Mouse (Mus musculus) A20 (cell line): ENCODE data around the gene Gm28053.
"Not testable (repeated sequence)": the region's sequence is repeated elsewhere in the genome, so short reads cannot be mapped to it uniquely, and the experiment has no call there.

Source experiments
- DNase-seq: peaks from one replicate; pipeline ENCODE4 v3.0.0-alpha.2; 2011; ENCODE audit warnings: low read depth, low spot score

Gene Gm28053

DNA sequence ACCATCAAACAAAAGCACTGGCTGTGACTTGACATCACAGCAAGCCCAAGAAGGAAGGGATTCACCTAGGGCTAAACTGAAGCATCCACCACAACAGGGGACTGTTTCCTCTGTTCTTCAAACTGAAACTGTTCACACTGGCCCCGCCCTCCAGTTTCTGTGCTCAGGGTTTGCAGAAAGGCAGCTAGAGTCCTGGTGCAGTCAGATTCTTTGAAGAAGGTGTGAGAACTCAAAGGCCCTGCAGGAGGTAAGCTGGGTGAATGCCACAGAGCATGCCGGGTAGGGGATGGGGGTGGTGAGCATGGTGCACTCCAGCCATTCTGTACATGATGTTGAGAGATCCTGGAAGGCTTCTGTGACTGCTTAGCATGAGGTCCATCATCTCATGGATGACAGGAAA is at the start of gene Gm28053, which contains the start of gene Gimap7:
TSS of gene Gm28053 (plus strand) at position 153 of the 400 bp plus-strand sequence.
TSS of gene Gimap7 (plus strand) at position 167 of the 400 bp plus-strand sequence.
- peak; percentile 72 for DNase-seq

DNA sequence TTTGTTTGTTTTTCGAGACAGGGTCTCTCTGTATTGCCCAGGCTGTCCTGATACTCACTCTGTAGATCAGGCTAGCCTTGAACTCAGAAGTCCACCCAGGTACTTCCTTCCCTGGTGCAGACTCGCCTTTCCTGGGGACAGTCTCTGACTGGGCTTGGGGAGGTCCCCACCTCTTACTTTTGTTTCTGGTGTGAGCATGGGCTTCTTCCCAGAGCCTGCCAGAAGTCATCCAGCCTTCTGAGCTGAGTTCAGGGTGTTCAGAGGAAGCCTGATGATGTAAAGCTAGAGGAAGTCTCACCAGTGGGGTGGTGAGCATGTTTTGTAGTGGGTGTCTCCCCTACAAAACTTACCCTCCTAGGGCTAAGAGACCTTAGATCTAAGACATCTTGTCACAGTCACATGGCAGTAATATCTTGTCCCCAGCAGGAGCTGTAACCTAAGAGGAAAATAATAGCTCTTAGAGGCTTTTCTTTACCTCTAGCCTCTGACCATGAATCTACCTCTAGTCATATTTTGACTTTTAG is 48.9 kb upstream of the Gm28053 start:
- DNase-seq, result no peak

DNA sequence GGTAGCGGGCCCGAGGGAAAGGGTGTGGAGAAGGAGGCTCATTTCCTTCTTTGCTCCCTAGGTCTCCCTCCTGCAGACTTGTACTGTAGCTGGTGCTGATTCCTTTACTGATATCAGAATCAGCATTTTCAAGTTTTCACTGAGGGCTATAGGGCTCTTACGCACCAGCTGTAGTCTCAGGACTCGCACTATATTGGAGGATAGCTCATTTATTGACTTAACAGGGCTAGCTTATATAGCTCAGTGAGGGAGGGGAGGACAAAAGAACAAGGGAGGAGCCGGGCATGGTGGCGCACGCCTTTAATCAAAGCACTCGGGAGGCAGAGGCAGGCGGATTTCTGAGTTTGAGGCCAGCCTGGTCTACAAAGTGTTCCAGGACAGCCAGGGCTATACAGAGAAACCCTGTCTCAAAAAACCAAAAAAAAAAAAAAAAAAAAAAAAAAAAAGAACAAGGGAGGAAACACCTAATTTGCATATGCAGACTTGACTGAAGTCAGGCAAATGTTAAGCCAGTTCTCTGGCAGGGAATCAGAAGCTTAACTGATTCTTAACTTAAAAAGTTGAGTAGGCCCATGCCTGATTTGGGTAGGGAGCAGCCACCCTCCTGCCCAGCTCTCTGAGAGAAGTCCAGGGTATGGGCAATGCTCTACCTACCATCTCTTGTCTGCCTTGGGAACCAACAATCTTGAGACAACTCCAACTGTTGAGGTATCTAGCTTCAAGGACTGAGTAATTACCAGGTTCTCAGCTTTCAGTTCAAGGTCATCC is 43.9 kb upstream of the Gm28053 start:
- DNase-seq, result peak; percentile 67

DNA sequence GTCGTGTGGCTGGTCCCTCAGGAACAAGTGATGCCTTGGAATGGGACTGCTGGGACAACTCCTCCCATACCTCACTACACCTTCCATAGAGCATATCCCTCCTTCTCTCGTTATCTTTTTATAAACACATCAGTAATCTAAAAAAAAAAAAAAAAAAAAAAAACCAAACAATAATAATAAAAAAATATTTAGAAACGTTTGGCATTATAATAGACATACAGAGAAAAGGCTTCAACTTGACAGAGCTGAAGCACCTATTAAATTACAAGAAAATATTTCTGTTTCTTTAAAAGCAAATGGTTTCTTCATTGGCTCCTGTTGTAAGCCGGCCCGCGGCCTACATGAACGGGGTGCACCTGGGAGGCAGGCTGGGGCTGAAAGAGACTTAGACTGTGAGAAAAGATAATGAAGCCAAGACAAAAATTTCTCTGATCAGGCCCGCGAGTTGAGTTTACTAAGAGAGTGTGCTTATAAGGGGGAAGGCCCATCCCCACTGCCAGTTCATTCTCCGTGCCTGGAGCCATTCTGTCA is 42.9 kb upstream of the Gm28053 start:
- DNase-seq, result no peak

DNA sequence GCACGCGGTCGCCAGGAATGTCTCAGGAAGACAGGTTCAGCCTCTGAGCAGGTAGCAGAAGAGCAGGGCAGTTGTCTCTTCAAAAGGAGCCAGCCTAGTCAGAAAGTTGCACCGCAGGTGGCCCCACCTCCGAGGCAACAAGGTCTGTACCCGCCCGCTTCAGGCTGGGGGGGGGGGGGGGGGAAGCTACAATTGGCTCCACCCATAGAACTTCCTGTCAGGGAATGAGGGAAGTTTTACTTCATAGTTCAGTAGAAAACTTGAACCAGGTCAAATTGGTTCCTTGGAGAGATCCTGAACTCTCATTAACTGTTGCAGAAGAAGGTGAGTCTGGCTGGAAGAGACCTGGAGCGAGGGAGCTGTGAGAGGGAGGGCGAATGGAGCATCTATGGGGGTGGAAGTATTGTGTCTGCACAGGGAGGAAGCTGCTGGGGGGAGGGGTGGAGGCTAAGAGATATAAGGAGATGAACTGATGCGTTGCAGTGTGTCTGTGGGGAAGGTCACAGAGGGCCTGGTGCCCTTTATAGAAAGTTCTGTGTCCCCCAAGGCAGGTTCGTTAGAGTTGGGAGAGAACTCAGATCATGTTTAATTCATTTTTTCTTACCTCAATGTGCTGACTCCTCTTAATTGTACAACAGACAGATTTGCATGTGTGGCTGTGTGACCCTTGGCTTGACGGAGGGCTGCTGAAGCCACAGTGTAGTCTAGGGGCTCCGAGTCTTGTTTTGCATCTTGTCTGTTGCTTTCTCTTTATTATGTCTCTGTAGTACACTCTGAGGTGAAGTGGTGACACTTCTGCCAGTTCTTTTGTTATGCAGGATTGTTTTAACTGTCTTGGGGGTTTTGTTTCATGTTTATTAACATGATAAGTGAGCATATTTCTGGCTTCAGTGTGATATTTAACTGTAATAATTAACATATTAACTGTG is 42.2 kb upstream of the Gm28053 start, which contains the start of gene Gimap9:
TSS of gene Gimap9 (plus strand) at position 199 of the 929 bp plus-strand sequence.
- DNase-seq, result peak; percentile 95

DNA sequence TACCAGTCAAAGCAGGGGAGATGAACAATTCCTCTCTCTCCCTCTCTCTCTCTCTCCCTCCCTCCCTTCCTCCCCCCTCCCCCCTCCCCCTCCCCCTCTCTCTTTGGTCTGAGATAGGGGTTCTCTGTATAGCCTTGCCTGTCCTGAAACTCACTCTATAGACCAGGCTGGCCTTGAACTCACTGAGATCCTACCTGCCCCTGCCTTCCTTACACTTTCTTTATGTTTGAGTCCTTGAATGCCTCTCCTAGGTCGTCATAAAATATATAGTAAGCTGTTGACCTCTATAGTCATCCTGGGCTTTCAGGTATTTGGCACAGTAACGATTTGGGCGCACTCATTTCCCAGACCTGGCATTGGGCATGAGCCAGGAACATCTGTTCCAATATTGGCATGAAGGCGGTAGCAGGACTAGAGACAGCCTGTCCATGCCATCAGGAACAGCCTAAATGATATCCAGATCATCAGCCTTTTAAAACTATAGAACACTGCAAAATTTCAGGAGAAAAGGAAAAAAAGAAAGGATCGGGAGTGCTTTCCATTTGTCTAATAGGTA is 41.5 kb upstream of the Gm28053 start:
- no peak for DNase-seq

DNA sequence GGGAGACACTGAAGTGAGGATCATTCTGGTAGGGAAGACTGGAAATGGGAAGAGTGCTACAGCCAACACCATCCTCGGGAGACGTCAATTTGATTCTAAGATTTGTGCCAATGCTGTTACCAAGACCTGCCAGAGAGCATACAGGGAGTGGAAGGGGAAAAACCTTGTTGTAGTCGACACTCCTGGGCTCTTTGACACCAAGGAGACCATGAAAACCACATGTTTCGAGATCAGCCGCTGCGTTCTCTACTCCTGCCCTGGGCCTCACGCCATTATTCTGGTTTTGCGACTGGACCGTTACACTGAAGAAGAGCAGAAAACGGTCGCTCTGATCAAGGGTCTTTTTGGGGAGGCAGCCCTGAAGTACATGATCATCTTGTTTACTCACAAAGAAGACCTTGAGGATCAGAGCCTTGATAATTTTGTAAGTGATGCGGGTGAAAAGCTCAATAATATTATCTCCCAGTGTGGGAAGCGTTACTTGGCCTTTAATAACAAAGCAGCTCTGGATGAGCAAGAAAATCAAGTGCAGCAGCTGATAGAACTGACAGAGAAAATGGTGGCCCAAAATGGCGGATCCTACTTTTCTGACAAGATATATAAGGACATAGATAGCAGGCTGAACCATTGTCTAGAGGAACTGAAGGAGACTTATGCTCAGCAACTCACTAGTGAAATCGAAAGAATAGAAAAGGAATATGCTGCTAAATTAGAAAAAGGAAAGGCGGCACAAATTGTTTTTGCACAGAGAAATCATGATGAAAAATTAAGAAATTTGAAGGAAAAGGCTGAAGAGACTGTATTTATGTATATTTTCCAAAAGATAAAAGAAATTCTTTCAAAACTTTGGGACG is 40.7 kb upstream of the Gm28053 start:
- no peak for DNase-seq

DNA sequence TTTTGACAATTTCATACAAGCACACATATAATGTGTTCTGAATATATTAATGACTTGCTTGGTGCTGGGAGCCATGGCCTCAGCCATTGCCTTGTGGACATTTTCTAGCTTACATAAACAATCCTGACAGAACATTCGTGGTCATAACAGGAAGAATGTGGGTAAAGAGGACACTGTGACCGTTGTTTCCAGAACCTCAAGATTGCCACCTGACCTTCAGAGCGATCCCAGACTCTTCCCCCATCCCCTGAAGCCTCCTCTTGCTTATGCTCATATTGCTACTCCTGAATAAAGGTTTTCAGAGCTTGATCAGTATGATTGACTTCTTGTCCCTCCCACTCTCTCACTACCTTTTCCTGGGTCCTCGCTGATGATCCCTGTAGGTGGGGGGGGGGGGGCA is 40.0 kb upstream of the Gm28053 start:
- DNase-seq, result no peak

DNA sequence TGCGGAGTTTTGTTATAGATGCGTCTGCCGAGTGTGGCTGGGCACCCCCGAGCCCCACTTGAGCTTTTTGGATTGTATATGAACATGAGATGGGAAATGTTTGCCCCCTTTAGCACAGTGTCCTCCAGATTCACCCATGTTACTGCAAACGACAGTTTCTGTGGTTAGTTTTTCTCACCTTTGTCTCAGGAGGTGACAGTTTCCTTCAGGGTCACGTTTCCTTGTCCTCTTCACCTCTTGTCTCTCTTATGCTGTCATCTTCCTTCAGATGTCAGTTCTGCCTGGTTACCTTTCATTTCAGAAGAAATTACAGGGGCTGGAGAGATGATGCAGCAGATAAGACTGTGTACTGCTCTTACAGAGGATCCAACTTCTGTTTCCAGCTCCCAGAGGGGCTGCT is 38.7 kb upstream of the Gm28053 start:
- no peak for DNase-seq

DNA sequence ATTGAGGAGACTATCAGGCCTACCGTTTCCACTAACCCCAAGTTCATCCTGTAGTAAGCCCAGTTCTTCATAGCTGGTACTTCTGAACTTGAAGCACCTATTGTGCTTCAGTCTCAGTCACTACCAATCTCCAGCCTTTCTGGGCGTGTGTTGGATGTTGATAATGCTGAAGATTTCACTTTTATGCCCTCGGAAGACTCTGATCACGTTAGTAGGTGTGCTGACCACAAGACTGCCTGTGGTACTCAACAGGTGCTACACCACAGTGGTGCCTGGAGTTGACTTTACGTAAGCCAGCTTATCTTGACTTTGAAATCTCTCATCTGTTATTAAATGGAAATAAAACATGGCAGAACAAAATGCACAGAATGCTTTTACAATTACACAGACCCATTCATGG is 38.0 kb upstream of the Gm28053 start:
- DNase-seq, result peak; percentile 9

DNA sequence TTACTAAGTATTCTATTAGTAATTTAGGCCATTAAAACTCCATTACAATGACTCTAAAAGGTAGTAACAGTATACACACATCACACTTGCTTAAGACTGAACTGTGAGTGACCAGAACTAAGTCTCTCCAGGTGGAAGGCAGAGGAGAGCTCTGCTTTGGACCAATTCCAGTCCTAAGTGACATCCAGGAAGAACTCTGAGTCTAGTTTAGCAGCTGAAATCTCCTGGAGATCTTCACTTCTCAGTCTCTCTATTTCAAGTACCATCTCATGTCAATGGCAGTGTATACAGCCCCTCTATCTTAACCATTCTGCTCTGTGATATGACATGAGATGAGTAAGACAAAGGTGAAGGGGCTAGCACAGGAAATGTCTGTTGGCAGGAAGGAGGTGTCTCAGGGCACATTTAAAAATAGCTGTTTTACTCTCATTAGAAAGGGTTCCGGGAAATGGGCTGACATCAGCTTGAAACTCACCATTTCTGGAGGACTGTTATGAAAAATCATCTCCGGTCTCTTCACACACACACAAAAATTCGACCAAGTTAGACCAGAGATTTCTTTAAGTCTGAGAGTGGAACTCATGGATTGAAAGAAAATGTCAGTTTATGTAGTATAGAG is 36.8 kb upstream of the Gm28053 start:
- no peak for DNase-seq

DNA sequence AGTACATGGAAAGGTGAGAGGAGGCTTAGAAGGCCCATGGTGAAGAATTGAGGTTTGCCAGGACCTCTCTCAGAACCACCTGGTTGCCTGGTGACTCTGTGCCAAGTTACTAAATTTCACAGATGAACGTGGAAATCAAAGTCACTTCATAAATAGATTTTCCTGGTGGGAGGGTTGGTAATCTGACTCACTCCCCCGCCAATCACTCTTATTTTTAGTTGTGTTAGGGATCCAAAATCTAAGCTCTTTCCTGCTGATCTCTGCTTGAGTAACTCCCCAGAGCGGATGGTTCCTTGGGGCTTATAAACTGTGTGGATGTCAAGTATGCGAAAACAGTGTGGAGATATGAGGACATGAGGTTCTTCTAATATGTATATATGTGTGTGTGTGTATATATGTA is 36.1 kb upstream of the Gm28053 start:
- DNase-seq, result no peak

DNA sequence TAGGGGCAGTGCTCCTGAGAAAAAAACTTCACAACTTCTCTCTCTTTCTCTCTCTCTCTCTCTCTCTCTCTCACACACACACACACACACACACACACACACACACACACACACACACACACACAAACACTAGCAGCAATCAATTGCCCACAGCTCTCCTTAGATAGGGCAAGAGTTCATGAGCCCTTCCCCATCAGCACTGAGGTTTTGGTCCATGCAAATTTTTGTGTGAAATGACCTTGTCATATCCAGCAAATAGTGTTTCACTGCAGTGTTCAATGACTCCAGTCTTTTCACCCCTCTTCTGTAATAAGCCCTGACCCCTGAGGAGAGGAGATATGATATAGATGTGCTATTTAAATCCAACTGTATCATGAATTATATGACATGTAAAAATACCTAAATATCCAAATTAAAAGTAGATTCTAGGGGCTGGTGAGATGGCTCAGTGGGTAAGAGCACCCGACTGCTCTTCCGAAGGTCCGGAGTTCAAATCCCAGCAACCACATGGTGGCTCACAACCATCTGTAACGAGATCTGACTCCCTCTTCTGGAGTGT is 35.1 kb upstream of the Gm28053 start:
- not testable (repeated sequence) for DNase-seq

DNA sequence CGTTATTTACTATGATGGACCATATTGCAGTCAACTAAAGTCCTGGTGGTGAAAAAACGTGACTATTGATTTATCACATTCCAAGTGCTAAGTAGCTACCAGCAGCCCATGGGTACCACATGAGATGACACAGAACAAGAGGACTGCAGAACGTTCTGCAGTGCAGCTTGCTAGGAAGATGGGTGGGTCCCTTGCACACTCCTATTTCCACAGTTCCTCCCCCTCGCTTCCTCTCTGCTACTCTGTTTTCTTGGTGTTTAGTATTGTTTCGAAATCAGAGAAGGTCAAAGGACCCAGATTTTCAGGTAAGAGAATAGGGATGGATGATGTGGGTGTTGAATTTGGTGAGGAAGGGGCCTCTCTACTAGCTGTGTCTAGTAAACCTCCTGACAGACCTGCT is 34.1 kb upstream of the Gm28053 start, which contains the start of gene Gimap4:
TSS of gene Gimap4 (plus strand) at position 231 of the 400 bp plus-strand sequence.
- no peak for DNase-seq

DNA sequence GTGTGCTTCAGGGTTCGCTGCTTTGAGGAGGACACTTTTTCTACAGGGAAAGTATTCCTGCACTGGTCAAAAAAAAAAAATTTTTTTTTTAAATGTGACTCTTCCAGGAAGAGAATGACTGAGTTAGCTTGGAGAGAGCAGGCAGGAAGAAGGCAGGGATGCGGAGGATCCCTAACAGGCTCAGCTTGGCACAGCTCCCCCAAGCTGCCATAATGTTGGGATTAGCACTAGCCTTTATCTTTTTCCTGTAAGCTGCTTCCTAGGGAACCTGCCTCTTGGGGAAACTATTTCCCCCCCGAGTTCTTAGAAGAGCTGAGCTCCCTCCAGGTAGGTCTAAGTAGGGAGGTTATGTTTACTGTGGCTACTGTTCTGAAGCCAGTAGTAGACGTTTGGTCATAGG is 33.6 kb upstream of the Gm28053 start:
- DNase-seq, result no peak

DNA sequence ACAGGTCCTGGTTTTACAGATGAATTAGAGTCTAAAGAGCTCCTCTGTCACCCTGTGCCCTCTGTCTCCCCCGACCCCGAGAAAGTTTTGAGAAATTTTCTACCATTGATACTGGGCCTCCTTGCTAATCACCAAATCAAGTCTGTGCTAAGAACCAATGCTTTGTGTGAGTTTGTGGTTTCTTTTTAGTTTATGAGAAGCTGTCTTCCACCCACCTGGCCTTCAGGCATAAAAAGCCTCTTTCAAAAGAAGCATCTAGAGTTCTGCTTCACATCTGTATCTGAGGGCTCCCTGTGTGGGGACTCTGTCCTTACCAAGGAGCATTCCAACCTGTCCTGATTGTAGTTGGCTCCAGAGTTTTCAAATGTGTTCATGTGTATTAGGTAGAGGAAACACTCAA is 33.2 kb upstream of the Gm28053 start:
- no peak for DNase-seq

DNA sequence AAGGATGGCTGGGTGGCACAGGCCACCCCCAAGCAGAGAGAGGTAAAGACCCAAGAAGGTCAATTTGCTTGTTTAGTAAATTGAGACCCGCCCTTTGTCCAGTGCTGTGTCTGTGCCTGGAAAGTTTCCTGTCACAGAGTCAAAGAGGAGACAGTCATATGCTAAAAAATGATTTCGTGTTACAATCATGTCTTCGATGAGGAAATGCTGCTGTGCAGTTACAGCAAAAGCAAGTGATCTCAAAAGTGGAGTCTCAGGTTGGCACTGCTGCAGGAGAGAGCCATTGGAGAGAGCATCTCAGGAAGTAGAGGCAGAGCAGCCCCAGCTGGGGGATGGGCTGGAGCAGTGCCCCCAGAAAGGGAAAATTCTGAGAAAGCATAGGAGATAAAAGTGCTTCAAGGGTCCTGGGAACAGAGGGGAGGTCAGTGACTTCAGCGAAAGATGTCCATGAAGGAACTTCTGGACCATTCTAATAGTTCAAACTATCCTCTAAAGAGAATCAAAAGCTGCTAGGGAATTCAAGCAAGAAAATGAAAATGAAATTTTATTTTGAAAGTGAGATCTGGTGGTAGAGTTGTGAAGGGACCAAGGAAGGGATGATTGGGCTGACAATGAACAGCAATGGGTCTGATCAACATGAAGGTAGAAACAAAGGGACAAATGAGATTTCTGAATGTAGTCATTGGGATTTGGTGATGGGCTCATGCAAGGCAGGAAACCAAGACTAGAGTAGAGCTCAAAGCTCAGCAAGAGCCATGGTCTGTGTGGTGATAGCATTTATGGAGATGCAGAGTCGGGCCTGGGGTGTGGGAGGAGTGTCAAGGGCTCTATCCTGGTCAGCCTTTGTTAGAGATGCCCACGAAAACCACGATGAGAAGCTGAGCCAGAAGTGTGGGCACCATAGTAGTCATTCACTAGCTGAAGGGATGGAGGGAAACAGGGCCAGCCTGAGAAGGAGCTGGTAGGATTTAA is 32.4 kb upstream of the Gm28053 start:
- DNase-seq, result no peak

DNA sequence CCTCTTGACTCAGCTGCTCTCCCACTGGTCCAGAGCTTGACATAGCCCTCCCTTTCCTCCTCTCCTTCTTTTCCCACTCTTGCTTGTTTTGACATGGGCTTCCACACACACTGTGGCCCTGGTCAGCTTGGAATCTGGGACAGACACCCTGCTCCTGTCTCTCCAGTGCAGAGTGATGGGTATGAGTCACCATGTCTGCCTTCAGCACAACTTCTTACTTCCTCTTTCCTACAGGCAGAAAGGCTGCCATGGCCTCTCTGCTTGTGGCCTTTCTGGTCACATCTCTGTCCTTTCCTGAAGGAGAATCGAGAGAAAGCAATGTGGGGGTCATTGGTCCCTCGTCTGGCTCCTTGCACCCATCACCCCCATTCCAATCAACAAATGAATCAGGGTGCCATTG is 31.3 kb upstream of the Gm28053 start:
- DNase-seq, result peak; percentile 76

DNA sequence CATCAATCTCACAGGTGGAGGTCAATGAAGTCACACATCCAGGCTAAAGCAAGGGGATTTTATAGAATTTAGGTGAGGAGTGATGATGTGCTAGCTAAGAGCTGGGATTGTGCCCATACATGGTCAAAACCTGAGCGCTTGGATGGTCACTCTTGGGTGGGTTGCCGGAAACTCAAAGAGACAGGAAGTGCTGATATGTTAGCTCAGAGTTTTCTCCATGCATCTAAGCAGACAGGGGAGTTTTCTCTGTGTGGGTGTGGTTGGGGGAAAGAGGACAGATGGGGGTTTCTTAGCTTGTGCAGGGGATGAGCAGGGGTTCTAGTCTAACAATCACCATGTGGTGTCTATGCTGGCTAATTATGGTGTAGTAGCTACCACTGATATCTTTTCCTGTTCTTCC is 29.1 kb upstream of the Gm28053 start:
- DNase-seq, result no peak
